Mouse (Mus musculus): ENCODE results near the gene Mul1. TPM values are rescaled to one million over a fixed set of nuclear protein-coding genes. Genes with fewer than 3 reads are reported as not detected.

Mul1 gene
- total and polyA plus RNA-seq, 3 experiments: 9.2 to 41.4 (median 10.5) TPM

GRCm38 (mm10) chr4:138488241-138488640 lies 53.8 kb downstream of the Mul1 start:
- ATAC-seq (ENCODE audit: extremely low read depth, insufficient number of reproducible peaks, low FRiP score, poor library complexity, severe bottlenecking) (no peak), DNase-seq (ENCODE audit: low spot score) (no peak)
- Histone ChIP-seq H3K27me3 (ENCODE audit: insufficient read depth, low read length) (no peaks in the 10 kb centered on the region), H3K4me1 (ENCODE audit: insufficient read depth, low read depth, low read length) (no peaks in the 10 kb centered on the region), H3K9me3 (replicated peaks) (peaks cover 23% of the 10 kb centered on the region), H3K36me3 (replicated peaks) (no peaks in the 10 kb centered on the region), H3K4me3 (ENCODE audit: low read depth, low read length) (no peak overlapping the region)
- TF ChIP-seq TAL1 (conservative IDR thresholded peaks at IDR 0.05; ENCODE audit: low read depth, low read length) (no peak), POLR2AphosphoS5 (IDR thresholded peaks at IDR 0.05; ENCODE audit: insufficient replicate concordance, low read depth, low read length) (no peak), GATA2 (IDR thresholded peaks at IDR 0.05; ENCODE audit: borderline replicate concordance, low read depth, low read length) (no peak), GATA1 (IDR thresholded peaks at IDR 0.05; ENCODE audit: borderline replicate concordance, low read length) (no peak), CTCF (IDR thresholded peaks at IDR 0.05; ENCODE audit: low read depth, low read length) (no peak)

GRCm38 (mm10) chr4:138491088-138491487 lies 56.6 kb downstream of the Mul1 start:
- TF ChIP-seq GATA2 (IDR thresholded peaks at IDR 0.05; ENCODE audit: borderline replicate concordance, low read depth, low read length) (no peak), POLR2AphosphoS5 (IDR thresholded peaks at IDR 0.05; ENCODE audit: insufficient replicate concordance, low read depth, low read length) (no peak), CTCF (IDR thresholded peaks at IDR 0.05; ENCODE audit: low read depth, low read length) (no peak), TAL1 (conservative IDR thresholded peaks at IDR 0.05; ENCODE audit: low read depth, low read length) (no peak), GATA1 (IDR thresholded peaks at IDR 0.05; ENCODE audit: borderline replicate concordance, low read length) (no peak)
- Histone ChIP-seq H3K36me3 (replicated peaks) (no peaks in the 10 kb centered on the region), H3K27me3 (ENCODE audit: insufficient read depth, low read length) (no peaks in the 10 kb centered on the region), H3K4me1 (ENCODE audit: insufficient read depth, low read depth, low read length) (no peaks in the 10 kb centered on the region), H3K9me3 (replicated peaks) (peaks cover 42% of the 10 kb centered on the region), H3K4me3 (ENCODE audit: low read depth, low read length) (no peak overlapping the region)
- ATAC-seq (ENCODE audit: extremely low read depth, insufficient number of reproducible peaks, low FRiP score, poor library complexity, severe bottlenecking) (no peak), DNase-seq (ENCODE audit: low spot score) (no peak)

Other genes starting within 250 kb of the Mul1 start
- gene Hp1bp3, start 218.4 kb upstream of the Mul1 start, total RNA-seq (2014; fragmentation: Nextera tagmentation): 179 and 216 TPM in 2 replicates
- gene Hp1bp3, start 218.4 kb upstream of the Mul1 start, total RNA-seq (2017): 118 and 127 TPM in 2 replicates
- gene Hp1bp3, start 218.4 kb upstream of the Mul1 start, polyA plus RNA-seq (2012): 41.6 TPM in 2 replicates
- gene Sh2d5, start 184.3 kb upstream of the Mul1 start, total RNA-seq (2014; fragmentation: Nextera tagmentation): 0.68 and 2.0 TPM in 2 replicates
- gene Sh2d5, start 184.3 kb upstream of the Mul1 start, total RNA-seq (2017): 0.55 and 0.99 TPM in 2 replicates
- 0.61 and 0.81 TPM in 2 replicates for gene Sh2d5, start 184.3 kb upstream of the Mul1 start, polyA plus RNA-seq (2012)
- gene Kif17, start 184.2 kb upstream of the Mul1 start, total RNA-seq (2014; fragmentation: Nextera tagmentation): not detected in 2 replicates
- gene Kif17, start 184.2 kb upstream of the Mul1 start, total RNA-seq (2017): 0.16 TPM in 1 of 2 replicates, not detected in the other
- gene Kif17, start 184.2 kb upstream of the Mul1 start, polyA plus RNA-seq (2012): 0.13 and 0.16 TPM in 2 replicates
- gene Ddost, start 129.9 kb upstream of the Mul1 start, total RNA-seq (2014; fragmentation: Nextera tagmentation): 159 and 162 TPM in 2 replicates
- gene Ddost, start 129.9 kb upstream of the Mul1 start, total RNA-seq (2017): 63.3 and 81.3 TPM in 2 replicates
- 93.2 and 99.4 TPM in 2 replicates for gene Ddost, start 129.9 kb upstream of the Mul1 start, polyA plus RNA-seq (2012)
- 9.3 and 15.0 TPM in 2 replicates for gene Pink1, start 108.4 kb upstream of the Mul1 start, total RNA-seq (2014; fragmentation: Nextera tagmentation)
- gene Pink1, start 108.4 kb upstream of the Mul1 start, total RNA-seq (2017): 19.4 and 27.0 TPM in 2 replicates
- gene Pink1, start 108.4 kb upstream of the Mul1 start, polyA plus RNA-seq (2012): 26.5 and 30.1 TPM in 2 replicates
- gene Cda, start 66.7 kb upstream of the Mul1 start, total RNA-seq (2014; fragmentation: Nextera tagmentation): not detected in 2 replicates
- gene Cda, start 66.7 kb upstream of the Mul1 start, total RNA-seq (2017): not detected in 2 replicates
- gene Cda, start 66.7 kb upstream of the Mul1 start, polyA plus RNA-seq (2012): not detected in 2 replicates
- not detected in 2 replicates for gene Fam43b, start 38.1 kb upstream of the Mul1 start, total RNA-seq (2014; fragmentation: Nextera tagmentation)
- gene Fam43b, start 38.1 kb upstream of the Mul1 start, total RNA-seq (2017): 0.11 TPM in 1 of 2 replicates, not detected in the other
- gene Fam43b, start 38.1 kb upstream of the Mul1 start, polyA plus RNA-seq (2012): not detected in 2 replicates
- 3.0 TPM in 2 replicates for gene Camk2n1, start 19.6 kb downstream of the Mul1 start, total RNA-seq (2014; fragmentation: Nextera tagmentation)
- 1.5 and 1.6 TPM in 2 replicates for gene Camk2n1, start 19.6 kb downstream of the Mul1 start, total RNA-seq (2017)
- 3.7 and 4.9 TPM in 2 replicates for gene Camk2n1, start 19.6 kb downstream of the Mul1 start, polyA plus RNA-seq (2012)
- not detected in 2 replicates for gene Vwa5b1, start 201.2 kb downstream of the Mul1 start, total RNA-seq (2014; fragmentation: Nextera tagmentation)
- 0.06 and 0.33 TPM in 2 replicates for gene Vwa5b1, start 201.2 kb downstream of the Mul1 start, total RNA-seq (2017)
- not detected in 2 replicates for gene Vwa5b1, start 201.2 kb downstream of the Mul1 start, polyA plus RNA-seq (2012)

Measured in G1E (cell line).